Mouse (Mus musculus): ENCODE measurements around the gene Nbl1.
A peak's percentile ranks its signal among the peaks of the same experiment; 100 is the strongest.

Gene Nbl1

DNA sequence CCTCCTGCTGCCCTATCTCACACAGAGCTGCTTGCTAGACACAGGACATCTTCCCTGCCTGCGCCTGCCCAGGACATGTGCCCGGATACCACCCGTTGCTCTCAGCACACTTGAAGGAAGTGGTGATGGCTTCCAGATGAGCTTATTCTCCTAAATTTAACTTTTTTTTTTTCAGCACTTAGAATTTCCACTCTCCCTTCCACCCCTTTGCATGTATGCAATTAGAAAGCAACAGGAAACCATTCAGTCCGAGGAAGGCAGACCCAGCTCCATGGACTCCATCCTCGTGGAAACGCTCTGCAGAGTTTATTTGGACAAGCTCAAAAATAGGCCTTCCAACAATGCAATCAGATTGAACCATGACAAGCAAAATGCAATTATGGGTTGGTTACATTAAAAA lies 8.8 kb upstream of the Nbl1 start:
- DNase-seq (ENCODE audit: low read depth in 2 of 2, low spot score in 2 of 2), result no peak

DNA sequence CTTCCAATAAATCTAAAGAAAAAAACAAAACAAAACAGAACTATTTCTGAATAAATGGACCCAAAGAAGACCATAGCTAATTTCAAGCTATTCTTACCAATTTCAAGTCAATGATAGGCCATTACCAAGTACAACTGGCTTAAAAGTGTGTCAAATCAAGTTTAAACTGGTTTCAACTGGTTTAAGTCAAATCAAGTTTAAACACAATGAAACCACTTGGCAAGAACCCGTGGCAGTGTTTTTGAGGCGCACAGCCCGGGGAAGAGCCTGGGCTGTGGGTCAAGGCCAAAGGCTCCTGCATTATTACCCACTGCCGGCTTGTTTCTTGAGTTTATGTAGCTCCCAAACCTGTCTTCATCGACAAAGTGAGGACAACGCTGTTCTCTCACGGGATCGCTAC lies 7.5 kb upstream of the Nbl1 start:
- DNase-seq (ENCODE audit: low read depth in 2 of 2, low spot score in 2 of 2), result no peak

DNA sequence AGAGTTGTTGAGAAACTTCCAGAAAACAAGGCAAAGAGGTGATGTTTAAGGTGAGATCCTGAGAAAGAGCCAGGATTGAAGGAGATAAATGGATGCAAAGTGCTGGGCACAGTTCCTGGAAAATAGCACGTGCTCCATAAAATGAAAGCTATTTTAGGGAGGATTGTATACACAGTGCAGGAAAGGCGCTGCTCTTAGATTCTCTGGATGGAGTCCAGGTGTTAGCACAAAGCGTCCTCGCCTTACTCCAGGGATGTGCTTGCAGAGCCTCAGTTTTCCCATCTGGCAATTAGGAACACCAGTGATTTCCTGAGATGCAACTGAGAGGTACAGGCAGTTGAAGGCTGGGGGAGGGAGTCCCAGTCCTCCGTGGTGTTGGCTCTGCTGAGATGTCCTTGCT lies 3.4 kb upstream of the Nbl1 start:
- no peak for DNase-seq (ENCODE audit: low read depth in 2 of 2, low spot score in 2 of 2)

DNA sequence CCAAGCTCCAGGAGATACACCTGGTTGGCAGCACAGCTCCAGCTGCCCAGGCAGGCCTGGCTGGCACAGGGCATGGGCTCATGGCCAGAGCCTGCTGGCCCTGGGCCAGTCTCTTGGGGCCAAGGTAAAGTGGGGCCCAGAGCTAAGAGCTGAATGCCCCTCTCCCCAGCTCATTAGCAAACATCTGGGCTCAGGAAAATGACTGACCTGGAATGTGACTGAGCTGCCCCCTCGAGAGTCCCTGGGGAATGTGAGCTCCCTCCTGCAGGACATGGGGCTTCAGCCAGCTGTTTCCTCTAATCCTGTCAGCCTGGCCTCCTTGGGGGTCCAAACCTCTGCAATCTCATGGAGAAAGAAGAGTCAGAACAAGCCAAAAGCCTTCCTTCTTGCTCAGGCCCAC lies 2.6 kb upstream of the Nbl1 start:
- no peak for DNase-seq (ENCODE audit: low read depth in 2 of 2, low spot score in 2 of 2)

DNA sequence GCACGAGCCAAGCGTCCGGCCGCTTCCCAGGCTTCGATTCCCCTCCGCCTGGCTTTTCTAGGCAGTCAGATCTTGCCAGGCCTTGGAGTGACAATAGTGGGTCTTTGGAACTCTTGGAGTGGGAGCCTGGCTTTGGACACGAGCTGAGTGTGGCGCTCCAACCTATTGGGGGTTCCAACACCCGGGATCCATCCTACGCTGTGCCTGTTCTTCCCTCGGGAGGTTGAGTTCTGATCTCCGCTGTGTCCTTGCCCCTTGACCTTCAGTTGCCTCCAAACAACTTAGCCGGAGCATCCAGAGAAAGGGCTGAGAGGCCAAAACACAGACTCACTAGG lies 370 bp upstream of the Nbl1 start:
- DNase-seq (ENCODE audit: low read depth in 2 of 2, low spot score in 2 of 2), result no peak

DNA sequence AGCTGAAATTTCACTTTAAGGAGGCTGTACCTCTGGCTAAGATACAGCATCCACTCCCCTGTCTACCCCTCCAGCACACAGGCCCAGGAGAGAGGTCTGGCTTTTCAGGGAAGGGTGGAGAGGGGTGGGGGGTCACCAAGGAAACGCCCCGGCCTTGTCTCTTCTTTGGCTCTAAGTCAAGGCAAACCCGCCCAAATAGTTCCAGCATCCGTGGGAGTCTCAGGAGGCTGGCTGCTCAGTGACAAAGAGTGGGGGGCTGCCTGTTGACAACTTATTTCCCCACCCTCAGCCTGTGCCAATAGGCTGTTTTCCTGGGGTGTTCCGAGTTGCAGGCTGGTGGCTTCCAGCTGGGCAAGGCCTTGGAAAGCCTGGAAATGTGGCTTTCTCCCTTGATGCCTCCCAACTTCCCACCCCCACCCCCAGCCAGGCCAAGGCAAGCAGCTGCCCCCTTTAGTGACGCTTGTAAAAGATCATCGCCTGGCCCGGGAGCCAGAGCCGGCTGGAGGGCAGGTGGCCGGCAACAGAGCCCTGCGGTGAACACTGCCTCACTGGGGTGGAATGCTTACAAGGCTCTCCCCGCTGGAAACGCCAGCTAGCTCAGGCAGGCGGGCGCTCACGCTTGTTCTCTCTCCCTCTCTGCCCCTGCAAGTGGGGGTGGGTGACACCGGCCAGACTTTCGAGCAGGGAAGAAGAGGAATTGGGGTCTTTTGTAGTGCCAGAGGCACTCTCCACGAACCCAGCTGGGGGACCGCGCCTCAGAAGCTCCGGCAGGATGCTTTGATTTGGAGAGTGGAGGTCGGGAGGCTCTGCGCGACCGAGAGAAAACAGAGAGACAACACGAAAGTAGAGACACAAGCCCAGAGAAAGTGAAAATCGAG lies 1.1 kb downstream of the Nbl1 start:
- no peak for DNase-seq (ENCODE audit: low read depth in 2 of 2, low spot score in 2 of 2)

DNA sequence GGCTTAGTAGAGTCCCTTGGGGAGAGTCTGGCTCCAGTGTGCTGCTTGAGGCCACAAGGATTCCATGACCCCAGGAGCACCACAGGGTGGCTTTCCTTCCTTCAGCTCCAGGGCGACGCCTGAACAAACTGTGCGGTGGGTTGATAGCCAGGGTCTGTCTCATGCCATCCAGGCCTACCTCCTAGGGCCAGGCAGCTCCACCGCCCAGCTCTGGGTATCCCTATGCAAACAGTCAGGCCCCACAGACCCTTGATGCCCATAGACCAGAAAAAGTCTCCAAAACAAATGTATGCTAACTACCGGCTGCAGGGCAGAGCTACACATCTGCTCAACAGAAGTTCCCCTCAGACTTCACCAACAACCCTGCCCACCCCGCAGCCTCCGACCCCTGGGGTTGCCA lies 1.7 kb downstream of the Nbl1 start:
- DNase-seq (ENCODE audit: low read depth in 2 of 2, low spot score in 2 of 2), result no peak

DNA sequence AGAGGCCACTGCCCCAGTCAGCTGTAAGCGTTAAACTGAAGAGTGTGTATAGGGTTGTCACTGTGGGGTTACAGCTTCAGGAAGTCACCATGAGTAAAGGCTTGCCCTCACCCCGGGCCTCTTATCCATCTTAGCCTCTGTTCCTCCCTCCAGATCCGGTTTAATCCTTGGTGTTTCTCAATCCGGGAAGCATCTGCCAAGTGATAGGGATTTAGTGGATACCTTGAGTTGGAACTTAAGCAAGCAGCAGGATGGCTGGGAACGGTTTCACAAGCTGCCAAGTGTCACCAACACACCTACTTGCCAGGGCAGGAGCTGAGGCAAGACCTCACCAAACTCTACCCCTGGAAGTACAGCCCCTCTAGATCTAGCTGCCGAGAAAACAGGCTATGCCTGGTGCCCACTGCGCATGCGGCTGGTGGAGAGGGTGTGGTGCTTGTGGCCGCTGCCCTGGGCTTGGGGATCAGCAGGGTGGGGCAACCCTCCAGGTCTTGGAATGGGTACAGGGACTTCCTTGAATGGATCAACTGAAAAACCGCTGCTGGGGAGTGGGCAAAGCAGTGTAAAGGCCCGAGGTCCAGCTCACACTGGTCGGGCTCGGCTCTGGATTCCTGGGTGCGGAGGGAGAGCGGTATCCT lies 2.4 kb downstream of the Nbl1 start:
- DNase-seq (ENCODE audit: low read depth in 2 of 2, low spot score in 2 of 2), result no peak

DNA sequence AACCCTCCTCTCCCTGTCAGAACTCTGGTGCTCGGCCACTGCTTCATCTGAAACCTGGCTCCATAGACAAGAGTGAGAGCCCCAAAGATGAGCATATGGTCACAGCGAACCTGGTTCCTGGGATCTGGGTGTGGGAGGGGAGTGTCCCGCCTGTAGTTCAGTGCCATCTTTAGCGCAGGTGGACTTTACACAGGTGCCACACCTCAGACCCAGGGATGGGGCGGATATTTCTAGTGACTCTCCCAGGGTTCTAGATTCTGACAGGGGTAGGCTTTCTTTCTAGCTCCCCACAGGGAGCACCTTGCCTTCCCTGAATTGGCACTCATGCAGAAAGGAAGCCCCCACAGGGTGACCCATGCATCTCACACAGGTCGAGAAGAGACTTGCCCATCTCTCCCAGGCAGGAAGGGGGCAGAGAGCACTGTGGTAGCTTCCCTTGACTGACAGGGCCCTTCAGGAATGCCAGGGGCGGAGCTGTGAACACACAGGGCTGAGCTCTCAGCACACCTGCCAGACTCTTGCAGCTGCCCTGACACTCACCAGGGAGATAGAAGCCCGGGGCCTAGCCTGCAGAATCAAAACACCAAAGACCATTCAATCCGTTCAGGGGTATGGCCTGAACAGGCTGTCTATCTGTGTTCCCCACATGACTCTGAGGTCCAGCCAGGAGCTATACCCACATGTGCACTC lies 3.7 kb downstream of the Nbl1 start:
- no peak for DNase-seq (ENCODE audit: low read depth in 2 of 2, low spot score in 2 of 2)

DNA sequence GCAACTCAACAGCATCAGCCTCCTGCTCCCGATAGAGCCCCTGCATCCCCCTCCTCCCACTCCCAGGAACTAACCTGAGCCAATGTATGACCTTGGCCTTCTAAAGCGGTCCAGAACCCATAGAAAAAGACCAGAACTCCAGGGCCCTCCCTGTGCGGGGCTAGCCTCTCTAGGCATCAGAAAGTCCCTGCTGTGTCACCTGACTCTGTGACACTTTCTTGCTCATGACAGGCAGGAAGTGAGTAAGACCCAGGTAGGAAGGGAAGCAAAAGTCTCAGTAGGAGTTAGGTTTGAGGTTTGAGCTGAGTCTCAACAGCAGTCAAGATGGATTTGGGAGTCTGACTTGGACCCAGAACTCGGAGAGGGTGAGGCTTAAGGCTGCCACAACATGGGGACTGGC lies 5.8 kb downstream of the Nbl1 start:
- no peak for DNase-seq (ENCODE audit: low read depth in 2 of 2, low spot score in 2 of 2)

DNA sequence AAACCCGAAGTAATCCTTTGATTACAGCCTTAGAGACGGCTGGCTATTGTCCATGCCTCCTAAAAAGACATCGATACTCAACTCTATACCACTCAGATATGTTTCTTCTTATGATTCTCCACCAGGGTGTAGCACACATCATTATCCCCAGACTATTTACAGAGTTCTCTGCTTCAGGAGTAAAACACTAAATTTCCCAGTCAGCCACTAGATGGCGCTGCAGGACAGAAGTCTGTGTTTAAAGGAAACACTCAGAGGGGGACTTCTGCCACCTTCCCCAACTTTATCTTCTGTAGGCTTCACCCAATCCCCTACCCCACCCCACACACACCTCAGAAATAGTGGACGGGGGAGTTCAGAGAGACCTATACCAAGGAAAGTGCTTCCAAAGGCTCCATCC lies 6.8 kb downstream of the Nbl1 start:
- DNase-seq (ENCODE audit: low read depth in 2 of 2, low spot score in 2 of 2), result peak; percentile 74 to 82

DNA sequence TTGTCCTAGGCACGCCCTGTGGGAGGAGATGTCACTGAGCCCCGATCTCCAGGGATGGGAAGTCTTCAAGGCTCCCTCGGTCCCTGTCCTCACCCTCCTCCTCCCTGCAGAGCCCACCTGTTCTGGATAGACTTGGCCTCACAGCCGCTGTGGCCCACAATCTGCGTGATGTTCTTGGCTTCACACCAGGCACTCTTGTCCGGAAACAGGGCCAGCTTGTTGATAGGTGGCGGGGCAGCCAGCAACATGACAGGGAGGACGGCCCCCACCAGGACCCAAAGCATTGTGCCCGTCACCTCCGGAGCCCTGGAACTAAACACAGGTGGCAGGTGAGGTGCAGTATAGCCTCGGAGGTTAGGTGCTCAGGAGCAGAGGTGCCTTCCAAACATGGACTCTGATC lies 7.5 kb downstream of the Nbl1 start:
- DNase-seq (ENCODE audit: low read depth in 2 of 2, low spot score in 2 of 2), result no peak

DNA sequence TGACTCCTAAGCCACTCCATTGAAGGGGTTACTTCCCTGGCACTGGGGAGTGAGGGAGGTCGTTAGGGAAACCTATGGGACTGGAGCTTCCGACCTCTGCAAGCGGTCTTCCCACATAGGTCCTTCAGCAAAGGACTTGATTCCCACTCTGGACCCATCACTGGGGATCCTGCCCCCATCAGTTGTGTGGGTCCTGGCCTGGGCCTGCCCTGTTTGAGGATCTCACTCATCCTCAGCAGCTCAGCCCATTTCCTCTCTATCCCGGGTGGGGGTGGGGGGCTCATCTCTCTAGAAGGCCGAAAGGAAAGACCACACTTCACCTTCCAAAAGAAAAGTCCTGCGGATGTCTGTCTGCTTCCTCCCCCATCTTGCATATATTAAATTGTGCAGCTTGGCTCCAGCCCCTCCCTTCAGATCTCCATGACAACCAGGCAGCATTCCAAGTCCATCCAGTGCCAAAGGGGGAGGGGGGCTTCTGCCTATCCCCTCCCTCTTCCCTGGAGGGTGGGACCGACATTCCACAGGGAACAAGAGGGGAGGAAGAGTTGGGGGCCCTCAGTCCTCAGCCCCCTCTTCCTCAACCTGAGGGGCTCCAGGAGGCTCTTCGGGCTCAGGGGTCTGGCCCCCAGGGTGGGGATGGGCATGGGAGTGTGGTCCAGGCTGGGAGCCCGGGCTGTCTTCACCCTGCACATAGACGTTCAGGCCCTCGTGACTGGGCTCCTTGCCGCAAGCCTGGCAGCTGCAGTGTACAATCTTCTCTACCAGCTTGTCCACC lies 9.8 kb downstream of the Nbl1 start:
- no peak for DNase-seq (ENCODE audit: low read depth in 2 of 2, low spot score in 2 of 2)

DNA sequence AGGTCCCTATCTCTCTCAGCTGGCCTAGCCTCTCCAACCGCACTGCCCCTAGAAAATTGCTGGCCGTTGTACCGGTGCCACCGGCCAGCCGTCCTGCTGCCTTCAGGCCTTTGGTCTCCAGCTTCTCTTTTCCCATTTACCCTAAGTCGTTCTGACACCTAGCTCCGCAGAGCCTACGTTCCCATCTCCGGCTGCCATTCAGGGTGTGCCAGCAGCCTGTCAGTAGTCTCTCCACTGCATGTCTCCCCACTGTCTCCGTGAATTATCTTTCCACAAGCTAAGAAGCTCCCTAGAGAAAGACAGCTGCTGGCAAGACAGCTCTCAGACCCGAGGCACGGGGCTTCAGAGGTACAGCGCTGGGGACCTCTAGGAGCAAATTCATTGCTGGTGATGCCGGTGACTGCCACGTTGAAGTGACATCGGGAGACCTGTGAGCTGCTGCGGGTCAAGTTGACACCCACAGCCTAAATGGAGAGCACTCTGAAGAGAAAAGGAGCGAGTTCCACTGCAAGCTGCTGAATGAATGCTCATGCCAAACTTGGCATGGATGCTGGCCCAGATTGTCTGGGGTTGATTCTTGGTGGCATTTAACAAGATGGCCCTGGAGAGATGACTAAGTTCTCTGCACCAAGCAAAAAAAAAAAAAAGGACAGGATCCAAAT lies 11.4 kb downstream of the Nbl1 start:
- DNase-seq (ENCODE audit: low read depth in 2 of 2, low spot score in 2 of 2), result no peak

DNA sequence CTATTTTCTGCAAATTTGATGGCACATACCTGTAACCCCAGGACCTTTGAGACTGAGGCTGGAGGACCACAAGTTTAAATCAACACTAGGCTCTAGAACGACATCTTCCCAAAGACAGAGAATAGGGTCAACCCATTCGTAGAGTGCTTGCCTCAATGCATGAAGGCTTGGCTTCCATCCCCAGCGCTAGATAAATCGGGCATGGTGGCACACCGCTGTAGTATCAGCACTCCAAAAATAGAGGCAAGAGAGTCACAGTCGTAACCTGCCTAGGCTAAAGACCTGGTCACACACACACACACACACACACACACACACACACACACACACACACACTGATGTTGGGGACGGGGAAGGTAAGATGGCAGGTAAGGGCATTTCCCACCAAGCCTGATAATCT lies 12.5 kb downstream of the Nbl1 start:
- no peak for DNase-seq (ENCODE audit: low read depth in 2 of 2, low spot score in 2 of 2)

DNA sequence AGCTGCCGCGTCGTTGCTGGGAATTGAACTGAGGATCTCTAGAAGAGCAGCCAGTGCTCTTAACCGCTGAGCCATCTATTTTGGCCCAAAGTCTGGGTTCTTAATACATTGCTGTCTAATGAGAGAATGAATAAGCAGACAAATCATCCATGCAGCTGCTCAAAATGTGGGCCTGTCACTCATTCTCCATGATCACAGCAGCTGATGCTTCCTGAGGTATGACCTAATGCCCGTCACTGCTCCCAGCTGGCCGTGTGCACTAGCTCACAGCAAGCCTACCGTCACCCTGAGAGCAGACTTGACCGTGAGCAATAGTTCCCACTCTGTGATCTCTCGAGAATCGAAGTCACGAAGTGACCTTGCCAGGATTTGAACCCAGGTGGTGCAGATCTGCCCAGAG lies 13.4 kb downstream of the Nbl1 start:
- DNase-seq (ENCODE audit: low read depth in 2 of 2, low spot score in 2 of 2), result no peak

DNA sequence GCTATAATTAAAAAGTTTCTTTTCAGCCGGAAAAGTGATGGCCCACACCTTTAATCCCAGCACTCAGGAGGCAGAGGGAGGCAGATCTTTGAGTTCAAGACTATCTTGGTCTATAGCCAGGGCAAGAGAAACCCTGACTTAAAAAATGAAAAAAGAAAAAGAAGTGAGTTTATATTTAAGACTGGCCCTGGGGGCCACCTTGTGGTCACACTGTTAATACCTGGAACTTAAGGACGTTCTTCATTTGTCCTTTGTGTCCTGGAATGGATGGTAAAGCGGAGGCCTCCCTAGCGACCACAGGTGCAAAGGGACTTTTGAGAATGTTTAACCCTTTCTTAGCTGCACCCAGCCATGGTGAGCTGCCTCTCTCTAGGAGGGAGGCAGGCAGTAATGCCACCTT lies 14.1 kb downstream of the Nbl1 start:
- no peak for DNase-seq (ENCODE audit: low read depth in 2 of 2, low spot score in 2 of 2)

DNA sequence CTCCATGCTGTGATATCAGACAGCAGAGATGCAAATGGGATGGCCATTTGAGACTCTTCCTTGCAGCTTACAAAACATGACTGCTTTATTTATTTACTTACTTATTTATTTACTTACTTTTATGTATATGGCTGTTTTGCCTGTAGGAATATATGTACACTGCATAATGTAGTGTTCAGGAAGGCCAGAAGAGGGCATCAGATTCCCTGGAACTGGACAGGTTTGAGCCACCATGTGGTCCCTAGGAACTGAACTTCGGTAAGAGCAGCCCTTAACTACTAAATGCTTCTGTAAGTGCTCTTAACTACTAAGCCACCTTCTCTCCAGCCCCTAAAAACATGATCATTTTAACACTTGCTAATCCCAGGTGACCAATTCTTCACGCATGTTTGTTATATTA lies 14.5 kb downstream of the Nbl1 start:
- peak in 1 of 2 experiments; percentile 4 for DNase-seq (ENCODE audit: low read depth in 2 of 2, low spot score in 2 of 2)

DNA sequence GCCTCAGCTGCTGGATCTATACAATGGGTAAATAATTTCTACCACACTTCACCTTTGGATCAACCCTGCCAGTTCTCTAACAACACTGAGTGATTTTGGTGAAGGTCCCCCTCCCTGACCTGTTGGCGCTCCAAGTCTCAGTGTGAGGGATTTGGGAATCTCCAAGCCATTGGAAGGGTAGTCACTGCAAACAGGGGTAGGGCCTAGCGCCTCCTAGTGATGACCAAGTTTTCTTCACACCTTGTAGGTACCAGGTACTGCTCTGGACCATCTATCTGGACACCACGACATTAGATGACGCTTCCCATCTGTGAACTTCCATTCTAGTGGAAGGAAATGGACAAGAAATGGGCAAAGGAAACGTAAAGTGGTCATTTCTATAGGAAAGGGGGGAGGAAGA lies 16.9 kb downstream of the Nbl1 start:
- DNase-seq (ENCODE audit: low read depth in 2 of 2, low spot score in 2 of 2), result no peak

DNA sequence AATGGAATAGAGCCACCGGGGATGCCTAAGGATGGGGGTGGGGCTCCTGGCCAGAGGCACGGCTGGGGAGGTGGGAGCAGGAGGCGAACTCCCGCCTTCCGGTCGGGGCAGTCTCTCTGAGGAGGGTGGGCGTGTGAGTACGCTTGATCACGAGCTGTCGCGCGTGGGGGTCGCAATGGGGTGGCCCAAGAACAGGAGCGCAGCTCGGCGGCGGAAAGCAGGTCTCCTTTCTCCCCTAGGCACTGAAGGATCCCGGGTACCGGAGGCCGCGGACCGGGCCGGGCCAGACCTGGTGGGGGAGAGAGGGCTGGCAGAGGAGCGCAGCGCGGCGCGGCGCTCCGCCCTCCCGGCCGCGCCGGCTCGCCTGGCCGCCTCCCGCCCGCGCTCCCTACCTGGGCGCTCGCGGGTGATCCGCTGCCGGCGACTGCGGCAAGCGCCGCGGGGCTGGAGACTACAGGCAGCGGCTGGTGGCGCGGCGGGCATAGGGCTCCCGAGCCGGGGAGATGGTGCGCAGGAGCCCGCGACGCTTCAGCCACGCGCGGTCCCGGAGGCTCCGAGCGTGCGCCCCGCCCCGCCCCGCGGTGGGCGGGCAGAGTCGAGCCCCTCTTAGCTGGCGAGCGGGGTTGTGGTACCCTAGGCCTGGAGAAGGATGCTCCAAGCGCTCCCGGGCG lies 17.6 kb downstream of the Nbl1 start, which contains the start of gene Htr6:
TSS of gene Htr6 (minus strand) at position 530 of the 671 bp plus-strand sequence.
- DNase-seq (ENCODE audit: low read depth in 2 of 2, low spot score in 2 of 2), result no peak

Measured in CD8-positive naive resting alpha-beta T cell, adult 2 months (primary cell).